Mouse (Mus musculus) lung, adult 2 months (tissue): Measurements from ENCODE around the gene 4632433K11Rik.

Experiments
- CTCF ChIP-seq: fragments of 200-500 bp; IDR thresholded peaks from 2 replicates; pipeline ENCODE4 v1.5.1; 2011; ENCODE audit warnings: mild to moderate bottlenecking, low read length, control low read depth; ENCODE audit not compliant: insufficient read depth
- POLR2A ChIP-seq: fragments of 200-500 bp; IDR thresholded peaks from 2 replicates; pipeline ENCODE4 v1.6.1; 2011; ENCODE audit warnings: low read depth, mild to moderate bottlenecking, control low read depth, low read length, borderline replicate concordance; ENCODE audit errors: extremely low read depth

DNA sequence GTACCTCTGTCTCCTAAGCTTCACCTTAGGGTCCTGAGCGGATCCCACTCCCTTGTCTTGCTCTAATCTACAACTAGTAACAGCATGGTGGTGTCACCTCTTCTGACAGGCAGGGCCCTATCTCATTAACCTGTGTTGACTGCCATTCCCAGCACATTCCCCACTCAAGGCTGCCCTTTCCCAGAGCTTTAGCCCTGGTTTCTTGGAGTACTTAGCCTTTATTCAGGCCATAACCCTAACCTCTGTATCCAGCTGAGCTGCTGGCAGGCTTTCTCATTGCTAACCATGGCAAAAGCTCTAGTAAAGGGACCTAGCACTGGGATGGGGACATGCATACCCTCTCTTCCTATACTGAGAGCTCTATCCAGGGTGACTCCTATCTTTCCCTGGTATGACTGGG lies 24.7 kb downstream of the 4632433K11Rik start:
- TF ChIP-seq POLR2A (no peak), CTCF (no peak)
